Mouse (Mus musculus) CH12.LX (cell line): ENCODE results near the gene Arhgef11. TPM values are rescaled to one million over a fixed set of nuclear protein-coding genes. Genes with fewer than 3 reads are reported as not detected.

Experiments used
- DNase-seq: peaks from one replicate; pipeline ENCODE4 v3.0.0-alpha.2; 2013; ENCODE audit errors: extremely low read depth
- H3K27ac ChIP-seq: 2 replicates; pipeline ENCODE4 v1.5.1; 2012; ENCODE audit warnings: low read depth, mild to moderate bottlenecking, control low read depth, moderate library complexity; ENCODE audit not compliant: insufficient read depth
- H3K27me3 ChIP-seq: replicated peaks from 2 replicates; pipeline ENCODE3; 2012; ENCODE audit warnings: inconsistent platforms
- H3K36me3 ChIP-seq, 2 experiments: replicated peaks in 1 of 2; 2 replicates each; pipeline versions ENCODE3 to v1.6.1; 2012; ENCODE audit warnings: inconsistent platforms in 1 of 2, low read length in 1 of 2, mild to moderate bottlenecking in 1 of 2, mixed read lengths in 1 of 2, moderate library complexity in 1 of 2; ENCODE audit not compliant: control insufficient read depth in 1 of 2, insufficient read depth in 1 of 2
- H3K4me1 ChIP-seq, 2 experiments: 2 replicates each; pipeline ENCODE4 v1.6.1; 2012; ENCODE audit warnings: inconsistent platforms in 1 of 2, moderate library complexity in 1 of 2; ENCODE audit not compliant: insufficient read depth in 2 of 2, control insufficient read depth in 1 of 2
- H3K4me2 ChIP-seq: 2 replicates; pipeline ENCODE4 v1.6.1; 2012; ENCODE audit warnings: low read depth, mild to moderate bottlenecking, control low read depth; ENCODE audit not compliant: poor library complexity, insufficient read depth, severe bottlenecking
- H3K4me3 ChIP-seq, 3 experiments: fragments of 150-350 bp in 1 of 3; sonication (generic) in 1 of 3; replicated peaks in 1 of 3; 2 replicates each; pipeline versions ENCODE3 to v1.5.1; 2011 to 2012; ENCODE audit warnings: low read depth in 2 of 3, low read length in 2 of 3, mild to moderate bottlenecking in 2 of 3, moderate library complexity in 2 of 3, control low read depth in 1 of 3, improper control_type of control experiment in 1 of 3, inconsistent platforms in 1 of 3, mixed read lengths in 1 of 3; ENCODE audit not compliant: poor library complexity in 1 of 3
- H3K79me2 ChIP-seq: replicated peaks from 2 replicates; pipeline ENCODE4 v1.6.1; 2012; ENCODE audit warnings: mild to moderate bottlenecking, moderate library complexity; ENCODE audit not compliant: control insufficient read depth, poor library complexity, insufficient read depth, severe bottlenecking; ENCODE audit errors: extremely low read depth
- H3K9ac ChIP-seq: 2 replicates; pipeline ENCODE4 v1.6.1; 2012; ENCODE audit warnings: low read depth, mild to moderate bottlenecking, control low read depth, moderate library complexity; ENCODE audit not compliant: insufficient read depth
- H3K9me3 ChIP-seq: replicated peaks from 2 replicates; pipeline ENCODE3; 2012; ENCODE audit warnings: low read length, inconsistent platforms, mixed read lengths
- BHLHE40 ChIP-seq: IDR thresholded peaks from 2 replicates; pipeline ENCODE4 v1.6.1; 2011; ENCODE audit warnings: mild to moderate bottlenecking, low read depth, low read length, improper control_type of control experiment
- CTCF ChIP-seq, 2 experiments: IDR thresholded peaks in 1 of 2; conservative IDR thresholded peaks in 1 of 2; 2 replicates each; pipeline ENCODE4 v1.5.1; 2011 to 2012; ENCODE audit warnings: low read depth in 2 of 2, low read length in 2 of 2, improper control_type of control experiment in 1 of 2, inconsistent platforms in 1 of 2, mild to moderate bottlenecking in 1 of 2, moderate library complexity in 1 of 2
- E2F4 ChIP-seq: IDR thresholded peaks from 2 replicates; pipeline ENCODE4 v1.6.1; 2011; ENCODE audit warnings: low read depth, low read length, improper control_type of control experiment; ENCODE audit not compliant: insufficient replicate concordance
- ETS1 ChIP-seq: conservative IDR thresholded peaks from 2 replicates; pipeline ENCODE4 v1.6.1; 2012; ENCODE audit warnings: low read depth, mild to moderate bottlenecking, inconsistent platforms, low read length, improper control_type of control experiment, moderate library complexity
- GABPA ChIP-seq: IDR thresholded peaks from 2 replicates; pipeline ENCODE4 v1.6.1; 2012; ENCODE audit warnings: low read depth, low read length, improper control_type of control experiment, inconsistent platforms; ENCODE audit not compliant: insufficient replicate concordance
- HCFC1 ChIP-seq: IDR thresholded peaks from 2 replicates; pipeline ENCODE4 v1.6.1; 2012; ENCODE audit warnings: low read depth, mild to moderate bottlenecking, inconsistent platforms, low read length, improper control_type of control experiment
- JUND ChIP-seq: conservative IDR thresholded peaks from 2 replicates; pipeline ENCODE4 v1.6.1; 2011; ENCODE audit warnings: low read depth, low read length, improper control_type of control experiment
- KAT2A ChIP-seq: IDR thresholded peaks from 2 replicates; pipeline ENCODE4 v1.6.1; 2012; ENCODE audit warnings: low read length, improper control_type of control experiment, inconsistent platforms; ENCODE audit not compliant: insufficient replicate concordance
- MAX ChIP-seq: IDR thresholded peaks from 2 replicates; pipeline ENCODE4 v1.6.1; 2011; ENCODE audit warnings: low read length, improper control_type of control experiment
- MAZ ChIP-seq: IDR thresholded peaks from 2 replicates; pipeline ENCODE4 v1.6.1; 2012; ENCODE audit warnings: low read depth, mild to moderate bottlenecking, inconsistent platforms, low read length, improper control_type of control experiment, moderate library complexity
- MEF2A ChIP-seq: IDR thresholded peaks from 2 replicates; pipeline ENCODE4 v1.6.1; 2014; ENCODE audit warnings: low read depth, mild to moderate bottlenecking, inconsistent platforms, low read length, improper control_type of control experiment, borderline replicate concordance
- MXI1 ChIP-seq: IDR thresholded peaks from 2 replicates; pipeline ENCODE4 v1.6.1; 2011; ENCODE audit warnings: mild to moderate bottlenecking, low read depth, low read length, improper control_type of control experiment
- NELFE ChIP-seq: IDR thresholded peaks from 2 replicates; pipeline ENCODE4 v1.6.1; 2011; ENCODE audit warnings: low read depth, low read length, improper control_type of control experiment
- NRF1 ChIP-seq: IDR thresholded peaks from 2 replicates; pipeline ENCODE4 v1.6.1; 2014; ENCODE audit warnings: low read depth, mild to moderate bottlenecking, inconsistent platforms, low read length, improper control_type of control experiment, moderate library complexity
- PAX5 ChIP-seq: IDR thresholded peaks from 2 replicates; pipeline ENCODE4 v1.6.1; 2012; ENCODE audit warnings: low read length, inconsistent platforms, mixed read lengths
- POLR2A ChIP-seq: IDR thresholded peaks from 2 replicates; pipeline ENCODE4 v1.6.1; 2011; ENCODE audit warnings: low read depth, mild to moderate bottlenecking, improper control_type of control experiment, low read length
- POLR2AphosphoS2 ChIP-seq: IDR thresholded peaks from 2 replicates; pipeline ENCODE4 v1.6.1; 2011; ENCODE audit warnings: low read depth, low read length, improper control_type of control experiment
- RAD21 ChIP-seq: IDR thresholded peaks from 2 replicates; pipeline ENCODE4 v1.6.1; 2011; ENCODE audit warnings: low read depth, mild to moderate bottlenecking, low read length, improper control_type of control experiment, moderate library complexity
- RCOR1 ChIP-seq: conservative IDR thresholded peaks from 2 replicates; pipeline ENCODE4 v1.6.1; 2012; ENCODE audit warnings: low read depth, mild to moderate bottlenecking, inconsistent platforms, low read length, improper control_type of control experiment
- SIN3A ChIP-seq: IDR thresholded peaks from 2 replicates; pipeline ENCODE4 v1.6.1; 2012; ENCODE audit warnings: low read length, improper control_type of control experiment, inconsistent platforms
- SMC3 ChIP-seq: IDR thresholded peaks from 2 replicates; pipeline ENCODE4 v1.6.1; 2011; ENCODE audit warnings: low read depth, low read length, improper control_type of control experiment
- TBP ChIP-seq: conservative IDR thresholded peaks from 2 replicates; pipeline ENCODE4 v1.6.1; 2011; ENCODE audit warnings: low read depth, low read length, improper control_type of control experiment
- ZC3H11A ChIP-seq: IDR thresholded peaks from 2 replicates; pipeline ENCODE4 v1.6.1; 2012; ENCODE audit warnings: low read depth, mild to moderate bottlenecking, inconsistent platforms, low read length, improper control_type of control experiment
- ZKSCAN1 ChIP-seq: IDR thresholded peaks from 2 replicates; pipeline ENCODE4 v1.6.1; 2012; ENCODE audit warnings: low read depth, inconsistent platforms, low read length, improper control_type of control experiment, borderline replicate concordance
- ZNF384 ChIP-seq: IDR thresholded peaks from 2 replicates; pipeline ENCODE4 v1.6.1; 2012; ENCODE audit warnings: low read depth, low read length, improper control_type of control experiment, inconsistent platforms
- dilution Hi-C: fragments of 300-500 bp; cut with MboI; formaldehyde crosslinking; loops from 2 replicates; pipeline ENCODE4 v1.14.3; 2020; ENCODE audit warnings: low sequenced_read_pairs; ENCODE audit not compliant: extremely low pct_unique_long_range_greater_than_20kb, extremely low pct_ligation_motif_present
- in situ Hi-C: fragments of 300-500 bp; cut with MboI; formaldehyde crosslinking; loops from 3 replicates; pipeline ENCODE4 v1.14.3; 2019; ENCODE audit warnings: low sequenced_read_pairs, low pct_ligation_motif_present, low pct_unique_long_range_greater_than_20kb, mixed read lengths
- polyA plus RNA-seq: library from polyadenylated mRNA; unstranded; fragments of >175 nt; gene quantifications from 2 replicates; pipeline ENCODE4 v1.2.1, GENCODE M21; 2012; ENCODE audit warnings: low read depth; ENCODE audit not compliant: insufficient read length
- total RNA-seq, 2 experiments: library from RNA; depleted of rRNA; stranded (reverse); fragments of 300-350 nt in 1 of 2; fragments of >200 nt in 1 of 2; gene quantifications; 2 replicates each; pipeline ENCODE4 v1.2.3; 2012 to 2014

Gene Arhgef11
- total and polyA plus RNA-seq, 3 experiments: 5.6 to 11.7 (median 8.7) TPM

DNA sequence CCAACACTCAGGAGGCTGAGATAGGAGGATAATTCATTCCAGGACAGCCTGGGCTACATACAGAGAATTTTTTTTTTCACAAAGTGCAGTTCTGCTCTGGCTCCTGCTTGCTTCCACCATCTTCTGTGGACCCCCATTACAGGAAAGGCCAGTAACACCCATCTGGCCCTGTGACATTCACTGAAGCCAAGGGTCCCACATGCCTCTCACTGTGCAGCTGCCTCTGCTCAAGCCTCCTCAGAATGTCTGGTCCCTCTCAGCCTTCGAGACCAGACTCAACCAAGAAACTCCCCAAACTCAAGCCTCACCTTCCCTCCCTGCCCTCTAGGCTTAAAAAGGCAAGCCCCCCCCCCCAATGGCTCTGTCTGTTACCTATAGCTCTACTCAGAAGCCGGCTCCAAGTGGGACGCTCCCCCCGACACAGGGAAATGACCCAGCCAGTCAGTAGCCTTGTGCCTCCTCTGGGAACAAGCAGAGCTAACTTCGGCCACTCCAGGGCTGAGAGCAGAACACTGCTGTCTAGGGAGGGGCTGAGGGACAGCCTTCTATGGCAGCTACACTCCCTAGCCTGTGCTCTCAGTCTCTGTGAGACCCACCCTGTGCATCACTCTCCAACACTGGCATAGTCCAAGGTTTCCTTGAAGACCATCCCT lies 148.4 kb downstream of the Arhgef11 start:
- Histone ChIP-seq H3K4me1 (peaks cover 8 to 33% of the 10 kb centered on the region in 2 experiments), H3K9ac (no peak overlapping the region), H3K27me3 (peaks cover 26% of the 10 kb centered on the region), H3K4me2 (no peak overlapping the region), H3K79me2 (no peaks in the 10 kb centered on the region), H3K9me3 (no peaks in the 10 kb centered on the region), H3K27ac (no peak overlapping the region), H3K36me3 (no peaks in the 10 kb centered on the region), H3K4me3 (no peak overlapping the region)
- dilution Hi-C loops (no loop called here), in situ Hi-C loops (no loop called here)
- DNase-seq: no peak
- TF ChIP-seq SIN3A (no peak), GABPA (no peak), SMC3 (no peak), KAT2A (no peak), POLR2AphosphoS2 (no peak), ZKSCAN1 (no peak), ETS1 (no peak), MXI1 (no peak), CTCF (conservative IDR thresholded peaks at IDR 0.05 in 1 of 2, IDR thresholded peaks at IDR 0.05 in 1 of 2; ENCODE audit: low read depth in 2 of 2, low read length in 2 of 2) (no peak), ZNF384 (no peak), POLR2A (no peak), BHLHE40 (no peak), E2F4 (no peak), MEF2A (no peak), NRF1 (no peak), NELFE (no peak), HCFC1 (no peak), JUND (no peak), PAX5 (no peak)

DNA sequence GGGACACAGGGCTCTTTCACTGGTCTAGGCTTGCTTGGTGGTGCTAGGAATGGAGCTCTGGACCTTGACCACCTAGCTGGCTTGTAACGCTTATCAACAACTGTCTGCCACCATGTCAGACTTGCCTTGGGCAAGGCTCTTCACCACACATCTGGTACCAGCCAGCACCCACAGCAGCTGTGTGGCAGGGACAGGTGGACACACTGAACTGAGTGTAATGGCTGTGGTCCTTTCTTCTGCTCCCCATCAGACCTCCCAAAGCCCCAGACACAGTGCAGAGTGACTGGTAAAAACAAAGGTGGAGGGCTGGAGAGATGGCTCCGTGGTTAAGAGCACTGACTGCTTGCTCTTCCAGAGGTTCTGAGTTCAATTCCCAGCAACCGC lies 148.9 kb downstream of the Arhgef11 start:
- peaks cover 8 to 35% of the 10 kb centered on the region in 2 experiments for H3K4me1 ChIP-seq
- H3K27ac ChIP-seq: no peak overlapping the region
- H3K79me2 ChIP-seq: no peaks in the 10 kb centered on the region
- DNase-seq: no peak
- dilution Hi-C loops (no loop called here), in situ Hi-C loops (no loop called here)
- H3K9me3 ChIP-seq: no peaks in the 10 kb centered on the region
- TF ChIP-seq ZNF384: no peak
- no peak for TF ChIP-seq TBP
- no peak for TF ChIP-seq ZC3H11A
- TF ChIP-seq RCOR1: no peak
- TF ChIP-seq NRF1: no peak
- TF ChIP-seq MAZ: no peak
- no peak for TF ChIP-seq RAD21
- TF ChIP-seq POLR2AphosphoS2: no peak
- no peak for TF ChIP-seq PAX5
- TF ChIP-seq HCFC1: no peak
- TF ChIP-seq MXI1: no peak
- TF ChIP-seq KAT2A: no peak
- no peak for TF ChIP-seq MAX
- H3K36me3 ChIP-seq: no peaks in the 10 kb centered on the region
- peaks cover 30% of the 10 kb centered on the region for H3K27me3 ChIP-seq
- H3K4me2 ChIP-seq: no peak overlapping the region
- no peak overlapping the region for H3K4me3 ChIP-seq
- H3K9ac ChIP-seq: no peak overlapping the region
